Mouse (Mus musculus) CH12.LX (cell line): ENCODE measurements around the gene Tgfb2.

ENCODE experiments used
- CTCF ChIP-seq, 2 experiments: IDR thresholded peaks in 1 of 2; conservative IDR thresholded peaks in 1 of 2; 2 replicates each; pipeline ENCODE4 v1.5.1; 2011 to 2012; ENCODE audit warnings: low read depth in 2 of 2, low read length in 2 of 2, improper control_type of control experiment in 1 of 2, inconsistent platforms in 1 of 2, mild to moderate bottlenecking in 1 of 2, moderate library complexity in 1 of 2
- POLR2A ChIP-seq: IDR thresholded peaks from 2 replicates; pipeline ENCODE4 v1.6.1; 2011; ENCODE audit warnings: low read depth, mild to moderate bottlenecking, improper control_type of control experiment, low read length
- USF1 ChIP-seq: IDR thresholded peaks from 2 replicates; pipeline ENCODE4 v1.6.1; 2014; ENCODE audit warnings: low read depth, mild to moderate bottlenecking, inconsistent platforms, low read length, improper control_type of control experiment
- ZKSCAN1 ChIP-seq: IDR thresholded peaks from 2 replicates; pipeline ENCODE4 v1.6.1; 2012; ENCODE audit warnings: low read depth, inconsistent platforms, low read length, improper control_type of control experiment, borderline replicate concordance

- TF ChIP-seq CTCF (conservative IDR thresholded peaks at IDR 0.05 in 1 of 2, IDR thresholded peaks at IDR 0.05 in 1 of 2; ENCODE audit: low read depth in 2 of 2, low read length in 2 of 2) (no peak), POLR2A (no peak), USF1 (no peak), ZKSCAN1 (no peak)
Measured at GRCm38 (mm10) chr1:186621812-186622211, 84.0 kb downstream of the Tgfb2 start.
